Mouse (Mus musculus) kidney, adult 2 months (tissue): ENCODE results near the gene Acadsb. TPM values are rescaled to one million over a fixed set of nuclear protein-coding genes. Genes with fewer than 3 reads are reported as not detected.

ENCODE experiments used
- DNase-seq: peaks from one replicate; pipeline ENCODE4 v3.0.0; 2021
- H3K27ac ChIP-seq: fragments of 200-500 bp; 2 replicates; pipeline ENCODE4 v1.5.1; 2012; ENCODE audit warnings: low read depth, low read length, control low read depth, inconsistent platforms; ENCODE audit not compliant: insufficient read depth
- H3K27me3 ChIP-seq: fragments of 200-500 bp; replicated peaks from 2 replicates; pipeline ENCODE4 v1.6.1; 2012; ENCODE audit warnings: mild to moderate bottlenecking, moderate library complexity, low read length, inconsistent platforms; ENCODE audit not compliant: control insufficient read depth, insufficient read depth
- H3K36me3 ChIP-seq: fragments of 200-500 bp; 2 replicates; pipeline ENCODE4 v1.6.1; 2012; ENCODE audit warnings: mild to moderate bottlenecking, moderate library complexity, low read length, inconsistent platforms; ENCODE audit not compliant: control insufficient read depth, insufficient read depth
- H3K4me1 ChIP-seq: fragments of 200-500 bp; 2 replicates; pipeline ENCODE4 v1.6.1; 2011; ENCODE audit warnings: low read length; ENCODE audit not compliant: control insufficient read depth, insufficient read depth
- H3K4me3 ChIP-seq: fragments of 200-500 bp; 2 replicates; pipeline ENCODE4 v1.5.1; 2011; ENCODE audit warnings: mild to moderate bottlenecking, low read depth, low read length, control low read depth; ENCODE audit not compliant: insufficient read depth
- CTCF ChIP-seq: fragments of 200-500 bp; conservative IDR thresholded peaks from 2 replicates; pipeline ENCODE4 v1.5.1; 2011; ENCODE audit warnings: low read depth, mild to moderate bottlenecking, control low read depth, low read length, moderate library complexity, mixed read lengths; ENCODE audit not compliant: insufficient read depth, insufficient read length
- POLR2A ChIP-seq: fragments of 200-500 bp; IDR thresholded peaks from one replicate; pipeline ENCODE4 v1.6.1; 2011; ENCODE audit warnings: low read depth, low read length, control low read depth
- WGBS: fragments of 180-500 bp; shearing (Covaris S2); methylation state at CpG from one replicate; pipeline ENCODE4 v1.1.7; 2018; 5-methylcytosine and 5-hydroxymethylcytosine counted together
- polyA plus RNA-seq: library from polyadenylated mRNA; depleted of rRNA; stranded (reverse); fragments of >200 nt; gene quantifications from 2 replicates; pipeline ENCODE4 v1.2.3, GENCODE M21; 2012; rRNA removed

Acadsb gene
- 23.2 and 30.9 TPM in 2 replicates for polyA plus RNA-seq

- peak within 1 kb of the TSS; percentile 76 for H3K27ac ChIP-seq
- H3K27me3 ChIP-seq, result no peaks in the 10 kb centered on the region
- WGBS, result under 1% methylated on average over 42 of the region's 42 CpGs
- peak; percentile 100 for DNase-seq
- peak within 1 kb of the TSS; percentile 85 for H3K4me3 ChIP-seq
- peaks cover 9% of the 10 kb centered on the region; the same call in 1 of the 2 replicates for H3K4me1 ChIP-seq
- TF ChIP-seq CTCF, result no peak
- TF ChIP-seq POLR2A, result peak; percentile 83
- H3K36me3 ChIP-seq, result no peaks in the 10 kb centered on the region
Observed at GRCm38 (mm10) chr7:131410416-131411058, at the start of gene Acadsb, which contains the start of gene Ikzf5. Gene Acadsb, plus strand, starts transcription at chr7:131410601. Gene Ikzf5, minus strand, starts transcription at chr7:131410521.

DNA sequence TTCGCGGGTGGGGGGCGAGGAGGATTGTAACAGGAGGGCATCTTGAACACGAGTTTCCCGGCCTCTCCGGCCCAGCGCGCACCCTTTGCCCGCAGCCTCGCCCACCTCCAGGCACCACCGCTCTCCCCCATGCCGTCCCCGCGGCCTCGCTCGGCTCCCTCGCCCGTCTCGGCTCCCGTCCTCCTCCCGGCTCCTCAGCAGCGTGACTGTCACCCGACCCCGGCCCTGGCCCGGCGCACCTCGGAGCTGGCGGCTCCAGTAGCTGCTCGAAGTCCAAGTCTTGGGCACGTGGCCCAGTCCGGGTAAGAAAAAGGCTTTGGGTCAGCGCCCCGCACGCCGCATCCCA lies 48.2 kb upstream of the Acadsb start:
- TF ChIP-seq POLR2A, result no peak
- no peak for TF ChIP-seq CTCF
- Histone ChIP-seq H3K4me3 (peak overlapping the region; percentile 75), H3K27ac (peak overlapping the region; percentile 58), H3K4me1 (no peaks in the 10 kb centered on the region), H3K27me3 (no peaks in the 10 kb centered on the region), H3K36me3 (no peaks in the 10 kb centered on the region)
- no peak for DNase-seq
- under 1% methylated on average over 35 of the region's 35 CpGs for WGBS

- peak within 1 kb of the TSS; percentile 75 for H3K4me3 ChIP-seq
- TF ChIP-seq CTCF, result no peak
- TF ChIP-seq POLR2A, result no peak
- DNase-seq, result peak; percentile 99
- H3K4me1 ChIP-seq, result no peaks in the 10 kb centered on the region
- peak within 1 kb of the TSS; percentile 81 for H3K27ac ChIP-seq
- H3K36me3 ChIP-seq, result no peaks in the 10 kb centered on the region
- under 1% methylated on average over 55 of the region's 55 CpGs for WGBS
- no peaks in the 10 kb centered on the region for H3K27me3 ChIP-seq
Observed at GRCm38 (mm10) chr7:131362615-131363300, 47.6 kb upstream of the Acadsb start, which contains the start of gene 2310057M21Rik. Gene 2310057M21Rik, minus strand, starts transcription at chr7:131362759.

DNA sequence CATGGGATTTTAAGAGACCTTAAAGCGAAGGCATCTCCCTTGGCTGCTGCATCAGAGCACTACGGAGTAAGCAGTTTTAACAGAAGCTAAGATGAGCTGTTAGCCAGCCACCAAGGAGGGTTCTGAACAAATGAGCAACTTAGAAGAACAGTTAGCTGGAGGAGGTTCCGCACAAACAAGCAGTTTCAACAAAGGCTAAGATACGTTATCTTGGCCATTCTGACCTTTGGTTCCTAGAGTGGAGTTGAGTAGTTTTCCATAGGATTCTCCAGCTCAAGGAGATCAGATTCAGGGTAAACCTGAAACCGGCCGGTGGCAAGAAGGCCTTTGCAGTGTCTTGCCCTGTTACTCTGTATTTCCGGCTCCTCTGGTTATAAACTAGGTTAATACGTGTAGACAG lies 46.3 kb upstream of the Acadsb start:
- no peak overlapping the region for H3K4me3 ChIP-seq
- TF ChIP-seq POLR2A (no peak), CTCF (no peak)
- no peaks in the 10 kb centered on the region for H3K4me1 ChIP-seq
- WGBS, result 86% methylated on average over 8 of the region's 8 CpGs
- H3K27ac ChIP-seq, result no peak overlapping the region
- H3K27me3 ChIP-seq, result no peaks in the 10 kb centered on the region
- DNase-seq, result no peak
- no peaks in the 10 kb centered on the region for H3K36me3 ChIP-seq

GRCm38 (mm10) chr7:131370648-131371469 lies 39.5 kb upstream of the Acadsb start, which contains the start of gene Pstk:
Gene Pstk, plus strand, starts transcription at chr7:131371141.
- peak; percentile 94 for DNase-seq
- TF ChIP-seq POLR2A (peak; percentile 79), CTCF (peak; percentile 83)
- H3K27me3 ChIP-seq, result no peaks in the 10 kb centered on the region
- H3K36me3 ChIP-seq, result no peaks in the 10 kb centered on the region
- WGBS, result 4% methylated on average over 47 of the region's 47 CpGs
- no peaks in the 10 kb centered on the region for H3K4me1 ChIP-seq
- H3K4me3 ChIP-seq, result peak within 1 kb of the TSS; percentile 74
- H3K27ac ChIP-seq, result peak within 1 kb of the TSS; percentile 71

DNA sequence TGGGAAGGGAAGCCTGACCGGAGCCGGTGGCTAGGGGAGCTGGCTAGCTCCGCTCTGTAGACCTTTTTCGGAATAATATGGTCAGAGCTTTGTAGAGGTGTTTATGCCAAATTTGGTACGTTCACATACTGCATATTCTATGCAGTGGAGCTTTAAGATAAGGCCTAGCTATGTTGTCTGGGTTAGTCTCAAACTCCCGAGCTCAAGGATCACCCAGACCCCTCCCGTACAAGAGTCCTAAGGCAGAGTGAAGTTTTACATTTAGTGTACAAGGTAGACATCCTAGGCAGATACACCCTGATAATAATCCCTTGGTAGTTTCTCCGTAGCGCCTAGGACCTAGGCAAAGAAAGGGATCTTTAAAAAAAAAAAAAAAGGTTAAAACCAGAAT lies 38.9 kb upstream of the Acadsb start:
- no peaks in the 10 kb centered on the region for H3K4me1 ChIP-seq
- H3K27ac ChIP-seq, result peak overlapping the region; percentile 71
- WGBS, result 6% methylated on average over 9 of the region's 9 CpGs
- H3K36me3 ChIP-seq, result no peaks in the 10 kb centered on the region
- no peaks in the 10 kb centered on the region for H3K27me3 ChIP-seq
- H3K4me3 ChIP-seq, result peak overlapping the region; percentile 74
- no peak for TF ChIP-seq CTCF
- TF ChIP-seq POLR2A, result no peak
- no peak for DNase-seq
